Mouse (Mus musculus) testis, adult 2 months (tissue): Measurements from ENCODE around the gene Trpv2. TPM values are rescaled to one million over a fixed set of nuclear protein-coding genes. Genes with fewer than 3 reads are reported as not detected.

Source experiments
- H3K27ac ChIP-seq: fragments of 200-500 bp; 2 replicates; pipeline ENCODE4 v1.5.1; 2012; ENCODE audit warnings: low read depth, low read length; ENCODE audit not compliant: control insufficient read depth, insufficient read depth
- H3K27me3 ChIP-seq: fragments of 200-500 bp; 2 replicates; pipeline ENCODE4 v1.6.1; 2012; ENCODE audit warnings: mild to moderate bottlenecking, low read length, moderate library complexity; ENCODE audit not compliant: control insufficient read depth, insufficient read depth
- H3K36me3 ChIP-seq: fragments of 200-500 bp; 2 replicates; pipeline ENCODE4 v1.6.1; 2012; ENCODE audit warnings: mild to moderate bottlenecking, low read length; ENCODE audit not compliant: control insufficient read depth, insufficient read depth
- H3K4me1 ChIP-seq: fragments of 200-500 bp; 2 replicates; pipeline ENCODE4 v1.6.1; 2012; ENCODE audit warnings: low read length; ENCODE audit not compliant: control insufficient read depth, insufficient read depth
- H3K4me3 ChIP-seq: fragments of 200-500 bp; 2 replicates; pipeline ENCODE4 v1.5.1; 2012; ENCODE audit warnings: low read depth, mild to moderate bottlenecking, low read length, moderate library complexity, mixed read lengths; ENCODE audit not compliant: control insufficient read depth
- CTCF ChIP-seq: fragments of 200-500 bp; IDR thresholded peaks from 2 replicates; pipeline ENCODE4 v1.5.1; 2012; ENCODE audit warnings: low read depth, mild to moderate bottlenecking, inconsistent platforms, low read length, moderate library complexity; ENCODE audit not compliant: control insufficient read depth, insufficient read depth, insufficient replicate concordance
- POLR2A ChIP-seq: fragments of 200-500 bp; IDR thresholded peaks from 2 replicates; pipeline ENCODE4 v1.6.1; 2012; ENCODE audit warnings: low read depth, mild to moderate bottlenecking, inconsistent platforms, low read length, moderate library complexity; ENCODE audit not compliant: control insufficient read depth
- polyA plus RNA-seq: library from polyadenylated mRNA; depleted of rRNA; stranded (reverse); fragments of >200 nt; gene quantifications from 2 replicates; pipeline ENCODE4 v1.2.3, GENCODE M21; 2012

The Trpv2 gene
- polyA plus RNA-seq, 1 experiment = 0.67 TPM

- H3K4me3 ChIP-seq = no peak overlapping the region
- H3K27me3 ChIP-seq = no peaks in the 10 kb centered on the region
- TF ChIP-seq CTCF (no peak), POLR2A (no peak)
- no peak overlapping the region for H3K27ac ChIP-seq
- H3K36me3 ChIP-seq = no peaks in the 10 kb centered on the region; the same call in 1 of the 2 replicates
- H3K4me1 ChIP-seq = peaks cover 5% of the 10 kb centered on the region
These were observed 36.0 kb downstream of the Trpv2 start for GRCm38 (mm10) chr11:62610304-62610703.

GRCm38 (mm10) chr11:62612604-62613003 lies 38.3 kb downstream of the Trpv2 start:
- TF ChIP-seq CTCF = no peak
- no peak for TF ChIP-seq POLR2A
- H3K4me3 ChIP-seq = no peak overlapping the region
- H3K27ac ChIP-seq = no peak overlapping the region
- H3K36me3 ChIP-seq = no peaks in the 10 kb centered on the region
- H3K27me3 ChIP-seq = no peaks in the 10 kb centered on the region
- H3K4me1 ChIP-seq = peaks cover 5% of the 10 kb centered on the region

GRCm38 (mm10) chr11:62613657-62614365 lies 39.5 kb downstream of the Trpv2 start:
- peaks cover 5% of the 10 kb centered on the region for H3K4me1 ChIP-seq
- TF ChIP-seq CTCF = peak; percentile 99
- peak; percentile 32; the same call in 1 of the 2 replicates for TF ChIP-seq POLR2A
- H3K27me3 ChIP-seq = no peaks in the 10 kb centered on the region
- peak overlapping the region; percentile 50; the same call in 1 of the 2 replicates for H3K27ac ChIP-seq
- peak overlapping the region; percentile 41 for H3K4me3 ChIP-seq
- no peaks in the 10 kb centered on the region for H3K36me3 ChIP-seq

GRCm38 (mm10) chr11:62614876-62615410 lies 40.7 kb downstream of the Trpv2 start:
- H3K4me3 ChIP-seq = no peak overlapping the region
- peaks cover 5% of the 10 kb centered on the region for H3K4me1 ChIP-seq
- no peaks in the 10 kb centered on the region for H3K27me3 ChIP-seq
- no peak overlapping the region for H3K27ac ChIP-seq
- TF ChIP-seq CTCF (no peak), POLR2A (no peak)
- H3K36me3 ChIP-seq = no peaks in the 10 kb centered on the region

- H3K4me3 ChIP-seq = no peak overlapping the region
- H3K36me3 ChIP-seq = no peaks in the 10 kb centered on the region
- H3K27ac ChIP-seq = no peak overlapping the region
- H3K4me1 ChIP-seq = peaks cover 5% of the 10 kb centered on the region
- TF ChIP-seq POLR2A = no peak
- no peak for TF ChIP-seq CTCF
- no peaks in the 10 kb centered on the region for H3K27me3 ChIP-seq
These were observed 41.2 kb downstream of the Trpv2 start for GRCm38 (mm10) chr11:62615456-62615855.

- Histone ChIP-seq H3K27me3 (no peaks in the 10 kb centered on the region), H3K4me3 (no peak overlapping the region), H3K4me1 (peaks cover 3% of the 10 kb centered on the region), H3K36me3 (no peaks in the 10 kb centered on the region), H3K27ac (no peak overlapping the region)
- no peak for TF ChIP-seq POLR2A
- TF ChIP-seq CTCF = no peak
These were observed 46.8 kb downstream of the Trpv2 start for GRCm38 (mm10) chr11:62621079-62621478.

- no peak overlapping the region for H3K27ac ChIP-seq
- no peaks in the 10 kb centered on the region for H3K36me3 ChIP-seq
- peaks cover 3% of the 10 kb centered on the region for H3K4me1 ChIP-seq
- no peaks in the 10 kb centered on the region for H3K27me3 ChIP-seq
- H3K4me3 ChIP-seq = no peak overlapping the region
- TF ChIP-seq POLR2A (no peak), CTCF (no peak)
These were observed 47.4 kb downstream of the Trpv2 start for GRCm38 (mm10) chr11:62621586-62622283.
